Mouse (Mus musculus) lung, adult 2 months (tissue): ENCODE results near the gene Chd6.

Source experiments
- CTCF ChIP-seq: fragments of 200-500 bp; IDR thresholded peaks from 2 replicates; pipeline ENCODE4 v1.5.1; 2011; ENCODE audit warnings: mild to moderate bottlenecking, low read length, control low read depth; ENCODE audit not compliant: insufficient read depth
- POLR2A ChIP-seq: fragments of 200-500 bp; IDR thresholded peaks from 2 replicates; pipeline ENCODE4 v1.6.1; 2011; ENCODE audit warnings: low read depth, mild to moderate bottlenecking, control low read depth, low read length, borderline replicate concordance; ENCODE audit errors: extremely low read depth

DNA sequence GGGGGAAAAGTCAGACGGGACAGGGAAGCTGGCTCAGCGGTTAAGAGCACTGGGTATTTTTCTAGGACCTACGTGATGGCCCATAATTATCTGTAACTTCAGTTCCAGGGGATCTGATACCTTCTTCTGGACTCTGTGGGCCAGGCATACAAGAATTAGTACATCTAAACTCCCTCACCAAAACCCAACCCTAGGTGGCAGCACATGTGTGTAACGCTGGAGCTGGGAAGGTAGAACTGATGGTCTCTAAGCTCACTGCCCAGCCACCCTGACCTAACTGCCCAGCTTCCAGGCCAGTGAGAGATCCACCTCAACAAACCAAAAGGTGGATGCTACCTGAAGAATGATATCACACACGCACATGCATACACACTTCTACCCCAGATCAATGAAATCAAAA is 150.1 kb downstream of the Chd6 start:
- TF ChIP-seq POLR2A, result no peak
- TF ChIP-seq CTCF, result no peak
